Mouse (Mus musculus) bone marrow macrophage, adult 2 months (primary cell): ENCODE data around the gene Tmem119. TPM values are rescaled to one million over a fixed set of nuclear protein-coding genes. Genes with fewer than 3 reads are reported as not detected.

Source experiments
- H3K27ac ChIP-seq: 2 replicates; pipeline ENCODE4 v1.5.1; 2012; ENCODE audit warnings: low read depth, low read length; ENCODE audit not compliant: insufficient read depth
- H3K4me1 ChIP-seq: 2 replicates; pipeline ENCODE4 v1.6.1; 2012; ENCODE audit warnings: low read length; ENCODE audit not compliant: control insufficient read depth, insufficient read depth
- H3K4me3 ChIP-seq: 2 replicates; pipeline ENCODE4 v1.5.1; 2012; ENCODE audit warnings: mild to moderate bottlenecking, low read length, moderate library complexity; ENCODE audit not compliant: insufficient read depth
- CTCF ChIP-seq: IDR thresholded peaks from 2 replicates; pipeline ENCODE4 v1.5.1; 2012; ENCODE audit warnings: low read depth, mild to moderate bottlenecking, low read length, moderate library complexity
- POLR2A ChIP-seq: IDR thresholded peaks from 2 replicates; pipeline ENCODE4 v1.6.1; 2012; ENCODE audit warnings: mild to moderate bottlenecking, low read depth, low read length, borderline replicate concordance
- polyA plus RNA-seq: library from polyadenylated mRNA; stranded (reverse); fragments of >200 nt; gene quantifications from 2 replicates; pipeline ENCODE4 v1.2.4, GENCODE M21; 2012; ENCODE audit not compliant: missing spikeins, insufficient read depth, insufficient read length

Gene Tmem119
- polyA plus RNA-seq, result 0.99 and 1.7 TPM in 2 replicates

- H3K4me3 ChIP-seq, result no peak within 1 kb of the TSS
- no peak within 1 kb of the TSS for H3K27ac ChIP-seq
- peaks cover 15% of the 10 kb centered on the region for H3K4me1 ChIP-seq
- no peak for TF ChIP-seq CTCF
- no peak for TF ChIP-seq POLR2A
Measured at GRCm38 (mm10) chr5:113800280-113800679, at the start of gene Tmem119. Gene Tmem119, minus strand, starts transcription at chr5:113800516.

- H3K4me3 ChIP-seq, result no peak overlapping the region
- H3K27ac ChIP-seq, result no peak overlapping the region
- peaks cover 9% of the 10 kb centered on the region for H3K4me1 ChIP-seq
- TF ChIP-seq CTCF (no peak), POLR2A (no peak)
Measured at GRCm38 (mm10) chr5:113847636-113848035, 47.3 kb upstream of the Tmem119 start.

DNA sequence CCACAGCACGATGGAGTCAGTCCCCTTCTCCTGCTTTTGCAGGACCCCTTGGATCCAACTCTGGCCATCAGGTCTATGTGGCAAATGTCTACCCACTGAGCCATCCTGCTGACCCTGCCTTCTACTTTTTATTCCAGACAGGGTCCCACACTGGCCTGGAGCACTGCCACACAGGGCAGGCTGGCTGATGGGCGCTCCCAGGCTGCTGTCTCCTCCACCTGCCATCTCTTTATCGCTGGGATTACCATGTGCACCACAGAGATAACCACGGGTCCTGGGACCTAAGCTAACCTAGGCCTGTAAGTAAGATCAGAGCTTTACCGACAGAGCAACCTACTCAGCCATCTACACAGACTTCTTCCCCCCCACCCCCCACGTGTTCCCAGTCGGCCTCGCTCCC lies 46.3 kb upstream of the Tmem119 start:
- Histone ChIP-seq H3K4me3 (no peak overlapping the region), H3K27ac (no peak overlapping the region), H3K4me1 (peaks cover 19% of the 10 kb centered on the region)
- TF ChIP-seq CTCF, result no peak
- TF ChIP-seq POLR2A, result no peak

GRCm38 (mm10) chr5:113845627-113846026 lies 45.3 kb upstream of the Tmem119 start:
- no peak overlapping the region for H3K27ac ChIP-seq
- TF ChIP-seq CTCF (no peak), POLR2A (no peak)
- H3K4me1 ChIP-seq, result peaks cover 27% of the 10 kb centered on the region
- no peak overlapping the region for H3K4me3 ChIP-seq

DNA sequence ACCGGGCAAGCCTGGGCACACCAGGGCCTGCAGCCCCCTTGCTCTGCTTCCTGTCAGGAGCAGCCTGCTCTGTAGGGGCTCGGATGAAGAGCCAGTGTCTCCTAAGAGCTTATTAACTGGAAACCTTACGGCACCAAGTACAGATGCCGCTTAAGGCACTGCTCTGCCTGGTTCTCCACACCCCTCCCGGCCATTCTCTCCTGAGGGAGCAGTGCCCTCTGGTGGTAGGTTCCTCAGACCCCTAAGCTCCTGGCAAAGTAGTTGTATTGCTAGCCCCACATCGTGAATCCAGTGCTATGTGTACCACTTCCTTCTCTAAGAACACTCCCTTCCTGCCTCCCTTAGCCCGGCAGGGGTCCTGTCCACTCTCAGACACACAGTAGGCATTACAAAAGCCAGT lies 44.4 kb upstream of the Tmem119 start:
- TF ChIP-seq POLR2A (no peak), CTCF (peak; percentile 59)
- Histone ChIP-seq H3K4me3 (no peak overlapping the region), H3K27ac (no peak overlapping the region), H3K4me1 (peaks cover 35% of the 10 kb centered on the region)

GRCm38 (mm10) chr5:113844106-113844505 lies 43.8 kb upstream of the Tmem119 start:
- Histone ChIP-seq H3K4me3 (no peak overlapping the region), H3K4me1 (peaks cover 35% of the 10 kb centered on the region), H3K27ac (no peak overlapping the region)
- TF ChIP-seq CTCF (no peak), POLR2A (no peak)

DNA sequence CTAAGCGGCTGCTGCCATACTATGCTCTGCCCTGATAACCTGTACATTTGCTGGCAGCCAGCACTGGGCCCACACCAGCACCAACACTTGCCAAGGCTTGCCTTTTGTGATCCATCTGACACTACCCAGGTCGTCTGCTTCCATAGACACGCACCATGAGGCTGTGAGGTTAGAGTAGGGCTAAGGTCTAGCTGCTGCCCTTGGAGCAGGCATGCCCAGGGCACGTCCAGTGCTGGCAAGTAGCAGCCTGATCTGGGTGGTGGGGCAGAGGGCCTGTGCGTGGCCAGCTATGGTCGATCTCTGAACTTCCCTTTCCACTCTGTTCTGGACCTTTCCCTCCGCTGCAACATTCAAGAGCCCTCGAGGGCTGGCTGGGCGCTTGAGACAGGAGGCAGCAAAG lies 42.6 kb upstream of the Tmem119 start:
- Histone ChIP-seq H3K4me3 (no peak overlapping the region), H3K27ac (peak overlapping the region; percentile 84), H3K4me1 (peaks cover 35% of the 10 kb centered on the region)
- TF ChIP-seq CTCF (no peak), POLR2A (no peak)

DNA sequence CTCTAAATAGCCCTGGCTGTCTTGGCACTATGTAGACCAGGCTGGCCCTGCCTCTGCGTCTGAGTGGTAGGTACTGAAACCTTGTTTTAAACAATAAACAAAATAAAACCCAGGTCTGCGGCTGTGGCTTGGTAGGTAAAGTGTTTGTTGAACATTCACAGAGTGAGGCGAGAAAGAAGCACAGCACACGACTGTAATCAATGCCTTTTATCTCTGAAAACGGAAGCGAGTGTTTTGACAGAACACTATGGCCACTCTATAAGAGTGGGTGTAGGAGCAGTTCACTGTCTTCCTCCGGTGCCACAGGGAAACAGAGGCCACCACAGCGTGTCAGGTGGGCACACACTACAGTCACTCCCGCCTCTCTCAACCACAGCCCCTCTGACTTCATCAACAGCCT lies 41.9 kb upstream of the Tmem119 start:
- Histone ChIP-seq H3K4me3 (no peak overlapping the region), H3K4me1 (peaks cover 35% of the 10 kb centered on the region), H3K27ac (peak overlapping the region; percentile 84)
- TF ChIP-seq CTCF, result 0 out of 2 replicates have a peak, but pooled peaks have one; percentile 1
- no peak for TF ChIP-seq POLR2A

GRCm38 (mm10) chr5:113841243-113842225 lies 41.2 kb upstream of the Tmem119 start:
- Histone ChIP-seq H3K4me1 (peaks cover 35% of the 10 kb centered on the region), H3K4me3 (no peak overlapping the region), H3K27ac (peak overlapping the region; percentile 84)
- TF ChIP-seq POLR2A (no peak), CTCF (0 out of 2 replicates have a peak, but pooled peaks have one; percentile 2)

GRCm38 (mm10) chr5:113840443-113840842 lies 40.1 kb upstream of the Tmem119 start:
- Histone ChIP-seq H3K4me1 (peaks cover 37% of the 10 kb centered on the region), H3K4me3 (no peak overlapping the region), H3K27ac (peak overlapping the region; percentile 39; the same call in 1 of the 2 replicates)
- TF ChIP-seq CTCF, result no peak
- TF ChIP-seq POLR2A, result no peak
